Mouse (Mus musculus) neutrophil, adult 5-6 weeks (primary cell): ENCODE measurements at regions not wholly inside any gene's neighbourhood (a gene's known extent, or its start where the extent isn't known, plus 50 kb on each side); places are given as distances from the start of the nearest gene placed in this dataset.

Experiments
- ATAC-seq: fragments of 151-379, 151-347 bp; 2 replicates; pipeline ENCODE4 v1.8.0; 2017; ENCODE audit warnings: mild to moderate bottlenecking, moderate TSS enrichment; ENCODE audit not compliant: insufficient number of reproducible peaks, poor library complexity, low FRiP score, severe bottlenecking; ENCODE audit errors: extremely low read depth

GRCm38 (mm10) chr4:89012681-89013353 is 124.1 kb upstream of the Mtap start:
- no peak for ATAC-seq

- no peak for ATAC-seq
Observed at GRCm38 (mm10) chr4:89008561-89008960, 128.4 kb upstream of the Mtap start.

- ATAC-seq, result no peak
Observed at GRCm38 (mm10) chr4:89001470-89001869, 121.5 kb upstream of the Ifne start.

GRCm38 (mm10) chr4:89000855-89001254 is 120.9 kb upstream of the Ifne start:
- ATAC-seq, result no peak

- ATAC-seq, result no peak
Observed at GRCm38 (mm10) chr4:89000200-89000599, 120.2 kb upstream of the Ifne start.

- no peak for ATAC-seq
Observed at GRCm38 (mm10) chr4:88998286-88998685, 118.3 kb upstream of the Ifne start.

- ATAC-seq, result no peak
Observed at GRCm38 (mm10) chr4:88995129-88995919, 115.3 kb upstream of the Ifne start.

GRCm38 (mm10) chr4:88994486-88994885 is 114.5 kb upstream of the Ifne start:
- no peak for ATAC-seq

GRCm38 (mm10) chr4:88992498-88992897 is 112.5 kb upstream of the Ifne start:
- no peak for ATAC-seq

GRCm38 (mm10) chr4:88988363-88988762 is 108.4 kb upstream of the Ifne start:
- ATAC-seq, result no peak

GRCm38 (mm10) chr4:88987103-88987502 is 107.1 kb upstream of the Ifne start:
- no peak for ATAC-seq

- ATAC-seq, result no peak
Observed at GRCm38 (mm10) chr4:88982457-88982856, 102.5 kb upstream of the Ifne start.

GRCm38 (mm10) chr4:88977099-88977888 is 97.3 kb upstream of the Ifne start:
- no peak for ATAC-seq

GRCm38 (mm10) chr4:88974535-88974934 is 94.5 kb upstream of the Ifne start:
- no peak for ATAC-seq

- no peak for ATAC-seq
Observed at GRCm38 (mm10) chr4:88969134-88969841, 89.3 kb upstream of the Ifne start.

GRCm38 (mm10) chr4:88959621-88960020 is 79.6 kb upstream of the Ifne start:
- no peak for ATAC-seq

- ATAC-seq, result no peak
Observed at GRCm38 (mm10) chr4:88956605-88957004, 76.6 kb upstream of the Ifne start.

- no peak for ATAC-seq
Observed at GRCm38 (mm10) chr4:88956151-88956550, 76.2 kb upstream of the Ifne start.

GRCm38 (mm10) chr4:88955571-88955970 is 75.6 kb upstream of the Ifne start:
- ATAC-seq, result no peak
